ENCODE assay signal across 9 mouse cellular contexts in genomic region chr4:43672070-43672469, GRCm38 (mm10). TPM values are rescaled to one million over a fixed set of nuclear protein-coding genes. Genes with fewer than 3 reads are reported as not detected.
A peak's percentile ranks its signal among the peaks of the same experiment; 100 is the strongest.
DNase-seq lines count a peak whose midpoint lies in the region; ATAC-seq lines count a peak whose summit lies in the region.
"Had no signal": no experiment of that assay in that cellular context is flagged by ENCODE, and none has a peak within 500 bp of the region (broad histone marks: within the 10 kb centered on the region; RNA-seq: fewer than 3 reads in every experiment).

No protein-coding gene starts in this region.

- peaks cover 34% of the 10 kb centered on the region for H3K36me3 ChIP-seq in midbrain, embryonic 13.5 days
- H3K36me3 ChIP-seq: liver, embryonic 15.5 days had no signal

- H3K27me3 ChIP-seq in midbrain, embryonic 13.5 days = peaks cover 5% of the 10 kb centered on the region; the same call in 1 of the 2 replicates

- 0% methylated on average over 2 of the region's 2 CpGs for WGBS in midbrain, embryonic 13.5 days

- H3K4me1 ChIP-seq in midbrain, embryonic 13.5 days (replicated peaks) = peaks cover 42% of the 10 kb centered on the region

- peak overlapping the region; percentile 93 for H3K4me2 ChIP-seq in midbrain, embryonic 13.5 days (replicated peaks)
- H3K4me2 ChIP-seq: liver, embryonic 15.5 days had no signal

- ATAC-seq in midbrain, embryonic 13.5 days = 0 out of 2 replicates have a peak, but pooled peaks have one; percentile 4

- peak overlapping the region; percentile 44; the same call in 1 of the 2 replicates for H3K27ac ChIP-seq in midbrain, embryonic 13.5 days
- H3K27ac ChIP-seq: liver, embryonic 15.5 days had no signal

- H3K9me3 ChIP-seq in midbrain, embryonic 13.5 days = no peaks in the 10 kb centered on the region
- H3K9me3 ChIP-seq: liver, embryonic 15.5 days had no signal

- peak overlapping the region; percentile 30; the same call in 1 of the 2 replicates for H3K9ac ChIP-seq in midbrain, embryonic 13.5 days (replicated peaks)
- H3K9ac ChIP-seq: liver, embryonic 15.5 days had no signal

- peak overlapping the region; percentile 23 for H3K4me3 ChIP-seq in midbrain, embryonic 13.5 days (replicated peaks)
- H3K4me3 ChIP-seq: liver, embryonic 15.5 days had no signal

- peak; percentile 67 for DNase-seq in T-cell, adult 2 months (ENCODE audit: low spot score)
- peak; percentile 91 for DNase-seq in cerebellum, adult 8-10 months
- DNase-seq in frontal cortex, postnatal 25 days (ENCODE audit: low spot score in 2 of 2) = peak; percentile 85 to 86
- DNase-seq in induced T-regulatory cell, adult 2 months (ENCODE audit: low read depth) = peak; percentile 92
- DNase-seq in left cerebral cortex, adult 8-10 months (ENCODE audit: low spot score in 2 of 2) = peak; percentile 60 to 63
- peak; percentile 96 for DNase-seq in right cerebral cortex, postnatal 4 days
- peak; percentile 70 for DNase-seq in yolk sac, embryonic 10.5 days (ENCODE audit: low spot score)

RNA-seq across cellular contexts. Expression of gene Fam221b, which starts 3.1 kb away (rescaled TPM):
- total RNA-seq in left cerebral cortex, adult 8-10 months (2022) = 1 to 10 TPM; 1.2 to 2.0 (median 1.6) TPM
- polyA plus RNA-seq in midbrain, embryonic 13.5 days (2015; fragmentation: Nextera tagmentation; extraction: Ambion mirVana) = 1.8 and 2.4 TPM in 2 replicates

RNA-seq across cellular contexts. Expression of gene Tmem8b, which starts 3.3 kb away (rescaled TPM):
- total RNA-seq in left cerebral cortex, adult 8-10 months (2022) = 10 to 100 TPM; 56.5 to 59.6 (median 57.4) TPM
- 16.3 and 17.1 TPM in 2 replicates for polyA plus RNA-seq in midbrain, embryonic 13.5 days (2015; fragmentation: Nextera tagmentation; extraction: Ambion mirVana)

RNA-seq across cellular contexts. Expression of gene Hint2, which starts 15.8 kb away (rescaled TPM):
- 10 to 100 TPM; 29.6 to 46.8 (median 41.6) TPM for total RNA-seq in left cerebral cortex, adult 8-10 months (2022)
- 75.6 and 77.9 TPM in 2 replicates for polyA plus RNA-seq in midbrain, embryonic 13.5 days (2015; fragmentation: Nextera tagmentation; extraction: Ambion mirVana)

RNA-seq across cellular contexts. Expression of gene Spag8, which starts 18.7 kb away (rescaled TPM):
- 1 to 10 TPM; 1.3 to 1.6 (median 1.5) TPM for total RNA-seq in left cerebral cortex, adult 8-10 months (2022)
- 5.5 and 5.6 TPM in 2 replicates for polyA plus RNA-seq in midbrain, embryonic 13.5 days (2015; fragmentation: Nextera tagmentation; extraction: Ambion mirVana)
- polyA plus RNA-seq: liver, embryonic 15.5 days had no signal

RNA-seq across cellular contexts. Expression of gene Olfr70, which starts 28.5 kb away (rescaled TPM):
- not detected for total RNA-seq in left cerebral cortex, adult 8-10 months (2022)
- polyA plus RNA-seq in midbrain, embryonic 13.5 days (2015; fragmentation: Nextera tagmentation; extraction: Ambion mirVana) = 0.08 TPM in 1 of 2 replicates, not detected in the other
- polyA plus RNA-seq: liver, embryonic 15.5 days had no signal

Comparison
In these comparisons a context has a peak if more than half of its experiments do, and no peak if none do; other contexts are left out.
1. Peak in every context shown above with its lines: DNase-seq, ATAC-seq, H3K4me3 ChIP-seq and H3K27ac ChIP-seq.